Mouse (Mus musculus): ENCODE measurements around the gene Rcan1.

The Rcan1 gene

DNA sequence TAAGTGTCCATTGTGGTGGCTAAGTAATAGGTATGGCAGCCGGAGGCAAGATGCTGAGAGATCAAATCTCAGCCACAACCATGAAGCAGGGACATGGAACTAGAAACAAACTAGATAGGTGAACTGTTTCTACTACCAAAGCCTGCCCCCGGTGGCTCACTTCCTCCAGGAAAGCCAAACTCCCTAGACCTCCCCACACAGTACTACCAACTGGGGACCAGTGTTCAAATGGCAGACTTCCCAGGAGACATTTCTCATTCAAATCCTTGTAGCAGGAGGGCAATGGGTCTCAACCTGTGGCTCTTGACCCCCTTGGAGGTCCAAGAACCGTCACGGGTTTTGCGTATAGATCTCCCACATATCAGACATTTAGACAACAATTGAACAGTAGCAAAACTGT lies 3.6 kb downstream of the Rcan1 start:
- peak in 1 of 2 experiments; percentile 21 for DNase-seq

- DNase-seq = peak; percentile 94 to 97
Measured at GRCm38 (mm10) chr16:92465642-92466526, 4.8 kb downstream of the Rcan1 start.

- DNase-seq = peak in 1 of 2 experiments; percentile 16
Measured at GRCm38 (mm10) chr16:92465226-92465625, 5.4 kb downstream of the Rcan1 start.

DNA sequence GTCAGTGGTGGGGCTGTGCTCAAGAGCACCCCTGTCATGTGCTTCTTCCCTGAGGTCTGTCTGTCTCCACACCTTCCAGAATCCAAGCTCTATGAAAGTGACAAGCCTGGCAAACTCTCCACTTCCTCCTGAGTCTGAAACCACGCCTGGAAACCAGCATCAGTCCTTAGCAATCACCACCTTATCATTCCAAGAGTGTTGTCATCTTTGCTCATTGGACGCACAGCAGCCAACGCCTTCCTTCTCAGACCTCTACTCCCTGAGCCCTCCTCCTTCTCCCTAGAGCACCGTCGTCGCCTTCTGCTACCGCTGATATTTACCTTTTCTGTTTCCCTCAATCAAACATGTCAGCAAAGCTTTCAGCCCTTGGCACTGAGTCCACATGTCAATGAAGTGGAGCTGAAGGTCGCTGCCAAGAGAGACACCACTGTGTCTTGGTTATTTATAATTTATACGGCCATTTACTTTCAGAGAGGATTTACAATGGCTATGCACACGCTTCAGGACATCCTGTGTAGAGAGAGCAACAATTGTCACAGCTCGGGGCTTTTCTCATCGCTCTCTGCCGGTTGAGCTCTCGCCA lies 6.2 kb downstream of the Rcan1 start:
- DNase-seq = no peak

DNA sequence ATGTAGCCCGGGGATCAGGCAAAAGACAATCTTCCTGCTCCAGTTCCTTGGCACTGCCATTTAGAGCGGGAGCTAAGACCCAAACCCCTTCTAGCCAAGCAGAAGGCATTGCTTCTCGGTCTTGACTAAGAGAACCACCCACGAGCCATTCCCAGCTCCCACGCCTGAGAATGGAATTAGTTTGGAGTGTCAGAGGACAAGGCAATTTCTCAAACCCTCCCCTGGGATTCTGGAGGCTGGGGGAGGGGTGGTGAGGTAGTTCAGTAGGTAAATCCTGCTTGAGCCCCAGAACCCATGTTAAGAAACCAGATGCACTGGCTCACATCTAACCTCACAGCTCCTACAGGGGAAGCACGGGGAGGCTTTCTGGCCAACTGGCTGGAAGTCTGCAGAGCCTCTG lies 9.3 kb downstream of the Rcan1 start:
- DNase-seq = no peak

GRCm38 (mm10) chr16:92457594-92457993 lies 13.1 kb downstream of the Rcan1 start:
- peak; percentile 76 to 78 for DNase-seq

DNA sequence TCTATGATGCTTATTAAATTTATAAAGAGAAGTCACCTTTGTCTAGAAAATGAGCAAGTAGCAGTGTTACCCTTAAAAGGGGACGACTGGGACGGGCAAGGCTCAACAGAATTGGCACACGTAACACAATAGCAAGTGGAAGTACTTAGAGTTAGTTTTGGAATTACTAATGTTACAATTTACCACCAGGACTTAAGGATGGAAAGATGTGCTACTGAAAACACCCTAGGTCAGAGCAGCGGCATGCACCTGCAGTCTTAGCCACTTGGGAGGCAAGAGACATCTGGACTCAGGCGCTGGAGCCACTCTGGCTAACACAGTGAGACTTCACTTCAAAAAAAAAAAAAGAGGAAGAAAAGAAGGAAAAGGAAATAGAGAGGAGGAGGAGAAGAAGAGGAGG lies 14.7 kb downstream of the Rcan1 start:
- DNase-seq = no peak

- peak; percentile 50 to 57 for DNase-seq
Measured at GRCm38 (mm10) chr16:92455488-92455887, 15.2 kb downstream of the Rcan1 start.

- DNase-seq = no peak
Measured at GRCm38 (mm10) chr16:92454495-92454894, 16.2 kb downstream of the Rcan1 start.

DNA sequence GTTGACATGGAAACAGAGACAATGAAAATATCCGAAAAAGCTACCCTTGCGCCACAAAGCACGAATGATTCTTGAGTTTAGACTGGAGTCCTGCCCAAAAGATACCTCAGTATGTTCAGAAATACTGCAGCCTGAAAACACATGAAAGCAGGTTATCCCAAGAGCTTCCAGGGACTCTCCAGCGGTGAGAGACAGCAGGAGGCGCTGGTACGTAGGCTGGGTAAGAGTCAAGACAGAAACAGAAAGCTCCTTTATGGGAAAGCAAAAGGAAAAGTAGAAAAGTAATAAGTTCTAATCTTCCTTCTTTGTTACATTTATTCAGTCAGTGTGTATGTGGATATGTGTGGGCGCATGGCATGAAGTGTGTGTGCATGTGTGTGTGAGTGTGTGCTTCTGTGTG lies 16.7 kb downstream of the Rcan1 start:
- DNase-seq = no peak

DNA sequence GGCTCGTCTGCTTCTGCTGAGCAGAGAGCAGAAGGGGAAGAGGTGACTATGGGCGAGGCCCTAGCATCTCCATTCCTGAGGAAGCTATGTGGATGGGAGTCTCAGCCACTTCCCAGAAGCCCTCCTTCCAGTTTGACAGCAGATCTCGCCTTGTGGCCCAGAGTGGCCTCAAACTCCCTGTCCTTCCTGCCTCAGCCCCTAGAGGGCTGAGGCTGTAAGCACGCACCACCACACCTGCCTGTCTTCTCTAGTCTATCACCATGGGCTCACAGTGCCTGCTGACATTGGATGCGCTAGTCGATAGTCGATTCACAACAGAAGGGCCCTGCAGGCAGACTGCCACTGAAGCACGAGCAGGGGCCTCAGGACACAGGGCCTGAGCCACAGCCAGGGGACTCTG lies 18.1 kb downstream of the Rcan1 start:
- DNase-seq = peak; percentile 32 to 42

DNA sequence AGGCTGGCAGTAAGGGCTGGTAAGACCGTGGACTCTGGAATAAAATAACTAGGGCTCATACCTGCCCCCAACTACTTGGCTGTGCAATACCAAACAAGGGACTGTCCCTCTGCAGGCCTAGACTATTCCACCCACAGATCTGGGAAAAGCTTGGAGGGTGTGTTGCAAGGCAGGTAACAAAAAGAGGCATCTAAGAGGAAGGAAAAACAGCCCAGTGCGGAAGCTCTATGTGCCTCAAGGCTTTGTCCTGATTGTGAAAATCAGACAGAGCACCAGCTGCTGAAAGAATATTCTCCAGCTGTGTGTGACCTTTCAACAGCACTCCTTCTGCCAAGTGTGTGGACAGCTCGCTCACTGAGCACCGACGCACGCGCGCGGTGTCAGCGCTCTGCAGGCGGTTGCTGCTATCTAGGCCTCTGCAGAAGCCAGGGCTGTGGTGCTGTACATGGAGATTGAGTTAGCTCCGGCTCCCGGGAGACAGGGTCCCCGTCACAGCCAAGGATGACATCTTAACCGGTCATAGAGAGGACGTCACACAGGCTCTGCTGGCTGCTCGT lies 19.1 kb downstream of the Rcan1 start:
- DNase-seq = peak in 1 of 2 experiments; percentile 33

DNA sequence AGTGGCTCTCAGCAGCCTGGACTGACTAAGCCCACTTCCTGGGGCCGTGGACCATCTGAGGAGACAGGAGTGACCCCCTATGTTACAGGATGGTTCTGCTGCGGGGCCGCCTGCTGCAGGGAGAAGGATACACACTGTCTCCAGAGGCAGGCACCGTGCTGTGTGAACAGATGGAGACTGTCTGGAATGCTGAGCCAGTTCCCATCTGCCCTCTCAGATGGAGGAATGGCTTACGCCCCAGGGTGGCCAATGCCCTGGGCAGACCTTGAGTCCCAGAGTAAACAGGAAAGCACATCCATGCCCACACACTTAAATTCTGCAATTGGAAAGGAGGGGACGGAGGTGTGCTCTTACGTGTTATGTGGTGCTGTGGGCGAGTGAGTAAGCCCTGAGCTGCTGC lies 20.3 kb downstream of the Rcan1 start:
- DNase-seq = no peak

DNA sequence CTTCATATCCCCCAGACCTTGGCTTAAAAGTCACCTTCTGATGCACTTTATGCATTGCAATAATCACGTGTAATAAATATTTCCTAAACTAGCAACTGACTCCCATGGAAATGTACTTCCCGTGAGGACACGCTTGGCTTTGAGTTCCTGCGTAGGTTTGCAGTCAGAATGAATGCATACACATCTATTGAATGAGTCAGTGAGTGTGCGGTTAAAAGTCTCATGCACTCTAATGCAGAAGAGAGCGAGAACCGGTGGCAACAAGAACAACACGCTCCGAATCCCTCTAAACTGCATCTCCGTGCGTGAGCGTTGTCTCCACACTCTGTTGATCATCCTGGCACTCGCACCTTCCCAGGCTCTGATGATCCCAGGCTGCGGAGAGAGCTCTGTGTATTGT lies 21.6 kb downstream of the Rcan1 start:
- DNase-seq = no peak

- peak; percentile 64 to 73 for DNase-seq
Measured at GRCm38 (mm10) chr16:92445377-92445776, 25.3 kb downstream of the Rcan1 start.

DNA sequence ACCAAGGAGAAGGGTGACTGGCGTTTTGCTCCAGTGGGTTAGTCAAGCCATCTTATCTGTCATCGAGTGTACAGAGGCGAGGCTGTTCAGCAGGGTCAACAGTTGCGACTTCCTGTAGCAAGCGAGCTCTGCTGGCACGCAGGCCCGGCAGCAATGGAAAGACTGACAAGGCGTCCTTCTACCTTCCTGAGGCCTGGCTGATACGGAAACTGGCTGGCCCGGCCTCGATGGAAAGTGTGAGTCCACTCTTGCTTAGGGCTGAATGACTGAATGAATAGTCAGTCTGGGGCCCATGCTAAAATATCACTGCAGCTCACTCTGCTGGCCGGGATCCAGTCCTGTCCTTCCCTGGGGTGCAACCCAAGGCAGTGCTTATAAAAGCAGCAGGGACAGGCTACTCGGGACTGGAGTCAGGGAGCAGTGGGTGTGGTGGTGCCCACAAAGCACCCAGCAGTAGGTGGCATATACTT lies 27.0 kb downstream of the Rcan1 start:
- DNase-seq = peak; percentile 51 to 67

- DNase-seq = no peak
Measured at GRCm38 (mm10) chr16:92442946-92443345, 27.7 kb downstream of the Rcan1 start.

DNA sequence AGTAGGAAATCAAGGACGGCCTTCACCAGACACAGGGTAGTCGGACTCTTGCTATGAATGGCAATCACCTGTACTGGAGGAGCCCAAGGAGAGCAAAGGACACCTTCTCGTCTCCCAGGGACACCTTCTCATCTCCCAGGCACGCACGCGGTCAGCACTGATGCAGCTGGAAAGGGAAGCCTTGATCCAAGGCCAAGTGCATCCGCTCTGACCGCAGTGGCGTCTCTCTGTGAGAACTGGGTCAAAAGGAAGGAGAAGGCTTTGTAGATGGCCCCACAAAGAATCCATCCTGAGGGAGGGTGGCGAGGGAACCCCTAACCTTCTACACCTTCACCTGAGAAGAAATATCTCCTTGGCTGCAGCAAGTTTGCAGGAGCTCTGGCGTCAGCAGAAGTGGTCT lies 28.5 kb downstream of the Rcan1 start:
- no peak for DNase-seq

DNA sequence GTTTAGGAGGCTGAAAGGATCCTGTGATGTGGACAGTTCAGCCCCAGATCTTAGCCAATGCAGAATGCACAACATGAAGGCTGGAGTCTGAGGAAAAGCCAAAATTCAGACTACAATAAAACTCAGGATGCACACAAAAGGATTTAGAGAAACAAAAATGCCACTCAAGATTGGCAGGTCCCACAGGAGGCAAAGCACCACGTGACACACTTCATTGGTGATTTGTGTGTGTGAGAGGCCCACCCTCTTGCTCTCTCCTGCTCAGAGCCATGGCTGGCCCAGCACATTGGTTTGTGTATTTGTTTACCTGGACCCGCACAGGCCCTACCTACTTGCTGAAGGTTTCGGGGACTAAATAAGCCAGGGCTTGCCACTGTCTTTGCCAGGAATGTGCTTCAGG lies 29.5 kb downstream of the Rcan1 start:
- DNase-seq = no peak

GRCm38 (mm10) chr16:92440229-92440628 lies 30.4 kb downstream of the Rcan1 start:
- DNase-seq = no peak

DNA sequence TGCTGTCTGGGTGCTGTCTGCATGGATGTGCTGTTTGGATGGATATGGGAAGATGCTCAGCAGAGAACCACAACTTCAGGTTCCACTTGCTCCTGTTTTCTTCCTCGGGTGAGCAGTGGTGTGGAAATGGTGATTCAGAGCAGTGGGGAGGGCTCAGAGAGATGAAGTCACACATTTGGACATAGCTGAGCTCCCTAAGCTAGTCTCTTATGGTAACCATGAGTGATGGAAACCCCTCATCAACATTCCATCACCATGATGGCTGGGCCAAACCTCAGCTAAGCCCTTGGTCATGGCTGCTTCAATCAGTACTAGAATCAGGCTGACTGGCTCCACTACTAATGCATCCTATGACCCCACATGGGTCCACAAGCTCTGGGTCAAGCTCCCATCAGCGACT lies 30.9 kb downstream of the Rcan1 start:
- no peak for DNase-seq

GRCm38 (mm10) chr16:92435431-92435985 lies 35.2 kb downstream of the Rcan1 start:
- no peak for DNase-seq

- DNase-seq = no peak
Measured at GRCm38 (mm10) chr16:92433176-92433575, 37.5 kb downstream of the Rcan1 start.

- DNase-seq = no peak
Measured at GRCm38 (mm10) chr16:92430731-92431130, 39.9 kb downstream of the Rcan1 start.

Measured in kidney, postnatal 4 days (tissue).